Mouse (Mus musculus): ENCODE measurements around the gene Olfr1061. TPM values are rescaled to one million over a fixed set of nuclear protein-coding genes. Genes with fewer than 3 reads are reported as not detected.
"Not testable (repeated sequence)": the region's sequence is repeated elsewhere in the genome, so short reads cannot be mapped to it uniquely, and the experiment has no call there.

Olfr1061 gene
- not detected in 2 replicates for total RNA-seq (2015; ENCODE audit: low replicate concordance)
- total RNA-seq (2017; ENCODE audit: low replicate concordance): not detected in 2 replicates

- no peak for ATAC-seq (replicated peaks; ENCODE audit: low FRiP score, poor library complexity, severe bottlenecking)
Observed at GRCm38 (mm10) chr2:86413950-86414349, at the start of gene Olfr1061. Gene Olfr1061 (minus strand): TSS chr2:86414050.

- ATAC-seq (replicated peaks; ENCODE audit: low FRiP score, poor library complexity, severe bottlenecking): no peak
Observed at GRCm38 (mm10) chr2:86460434-86460833, 46.6 kb upstream of the Olfr1061 start.

GRCm38 (mm10) chr2:86456169-86456568 lies 42.3 kb upstream of the Olfr1061 start, which contains the start of gene Olfr1066:
Gene Olfr1066 (minus strand): TSS chr2:86456269.
- no peak for ATAC-seq (replicated peaks; ENCODE audit: low FRiP score, poor library complexity, severe bottlenecking)

GRCm38 (mm10) chr2:86450491-86450890 lies 36.6 kb upstream of the Olfr1061 start, which contains the start of gene Olfr1065:
Gene Olfr1065 (minus strand): TSS chr2:86450591.
- not testable (repeated sequence) for ATAC-seq (replicated peaks; ENCODE audit: low FRiP score, poor library complexity, severe bottlenecking)

- not testable (repeated sequence) for ATAC-seq (replicated peaks; ENCODE audit: low FRiP score, poor library complexity, severe bottlenecking)
Observed at GRCm38 (mm10) chr2:86442101-86442500, 28.3 kb upstream of the Olfr1061 start.

GRCm38 (mm10) chr2:86428511-86428910 lies 14.7 kb upstream of the Olfr1061 start:
- ATAC-seq (replicated peaks; ENCODE audit: low FRiP score, poor library complexity, severe bottlenecking): not testable (repeated sequence)

GRCm38 (mm10) chr2:86426649-86427048 lies 12.8 kb upstream of the Olfr1061 start, which contains the start of gene Olfr1062:
Gene Olfr1062 (minus strand): TSS chr2:86426749.
- not testable (repeated sequence) for ATAC-seq (replicated peaks; ENCODE audit: low FRiP score, poor library complexity, severe bottlenecking)

GRCm38 (mm10) chr2:86395114-86395513 lies 18.7 kb downstream of the Olfr1061 start:
- no peak for ATAC-seq (replicated peaks; ENCODE audit: low FRiP score, poor library complexity, severe bottlenecking)

- ATAC-seq (replicated peaks; ENCODE audit: low FRiP score, poor library complexity, severe bottlenecking): not testable (repeated sequence)
Observed at GRCm38 (mm10) chr2:86388461-86388860, 25.4 kb downstream of the Olfr1061 start, which contains the start of gene Olfr1058. Gene Olfr1058 (minus strand): TSS chr2:86388561.

- ATAC-seq (replicated peaks; ENCODE audit: low FRiP score, poor library complexity, severe bottlenecking): no peak
Observed at GRCm38 (mm10) chr2:86378293-86378692, 35.6 kb downstream of the Olfr1061 start, which contains the start of gene Olfr1057. Gene Olfr1057 (minus strand): TSS chr2:86378393.

- not testable (repeated sequence) for ATAC-seq (replicated peaks; ENCODE audit: low FRiP score, poor library complexity, severe bottlenecking)
Observed at GRCm38 (mm10) chr2:86366342-86366741, 47.5 kb downstream of the Olfr1061 start.

Other genes starting within 250 kb of the Olfr1061 start
- not detected in 2 replicates for gene Olfr1043, start 246.5 kb downstream of the Olfr1061 start, total RNA-seq (2015; ENCODE audit: low replicate concordance)
- gene Olfr1043, start 246.5 kb downstream of the Olfr1061 start, total RNA-seq (2017; ENCODE audit: low replicate concordance): not detected in 2 replicates
- gene Olfr1044, start 236.2 kb downstream of the Olfr1061 start, total RNA-seq (2015; ENCODE audit: low replicate concordance): not detected in 2 replicates
- not detected in 2 replicates for gene Olfr1044, start 236.2 kb downstream of the Olfr1061 start, total RNA-seq (2017; ENCODE audit: low replicate concordance)
- not detected in 2 replicates for gene Olfr52, start 228.4 kb downstream of the Olfr1061 start, total RNA-seq (2015; ENCODE audit: low replicate concordance)
- not detected in 2 replicates for gene Olfr52, start 228.4 kb downstream of the Olfr1061 start, total RNA-seq (2017; ENCODE audit: low replicate concordance)
- gene Olfr1045, start 211.0 kb downstream of the Olfr1061 start, total RNA-seq (2015; ENCODE audit: low replicate concordance): not detected in 2 replicates
- gene Olfr1045, start 211.0 kb downstream of the Olfr1061 start, total RNA-seq (2017; ENCODE audit: low replicate concordance): not detected in 2 replicates
- gene Olfr1046, start 194.7 kb downstream of the Olfr1061 start, total RNA-seq (2015; ENCODE audit: low replicate concordance): not detected in 2 replicates
- not detected in 2 replicates for gene Olfr1046, start 194.7 kb downstream of the Olfr1061 start, total RNA-seq (2017; ENCODE audit: low replicate concordance)
- not detected in 2 replicates for gene Olfr1047, start 182.6 kb downstream of the Olfr1061 start, total RNA-seq (2015; ENCODE audit: low replicate concordance)
- gene Olfr1047, start 182.6 kb downstream of the Olfr1061 start, total RNA-seq (2017; ENCODE audit: low replicate concordance): not detected in 2 replicates
- gene Olfr1048, start 173.8 kb downstream of the Olfr1061 start, total RNA-seq (2015; ENCODE audit: low replicate concordance): not detected in 2 replicates
- gene Olfr1048, start 173.8 kb downstream of the Olfr1061 start, total RNA-seq (2017; ENCODE audit: low replicate concordance): not detected in 2 replicates
- not detected in 2 replicates for gene Olfr1049, start 155.7 kb downstream of the Olfr1061 start, total RNA-seq (2015; ENCODE audit: low replicate concordance)
- not detected in 2 replicates for gene Olfr1049, start 155.7 kb downstream of the Olfr1061 start, total RNA-seq (2017; ENCODE audit: low replicate concordance)
- gene Olfr1051, start 135.0 kb downstream of the Olfr1061 start, total RNA-seq (2015; ENCODE audit: low replicate concordance): not detected in 2 replicates
- gene Olfr1051, start 135.0 kb downstream of the Olfr1061 start, total RNA-seq (2017; ENCODE audit: low replicate concordance): not detected in 2 replicates
- not detected in 2 replicates for gene Olfr1052, start 121.6 kb downstream of the Olfr1061 start, total RNA-seq (2015; ENCODE audit: low replicate concordance)
- not detected in 2 replicates for gene Olfr1052, start 121.6 kb downstream of the Olfr1061 start, total RNA-seq (2017; ENCODE audit: low replicate concordance)
- gene Olfr1053, start 98.8 kb downstream of the Olfr1061 start, total RNA-seq (2015; ENCODE audit: low replicate concordance): not detected in 2 replicates
- gene Olfr1053, start 98.8 kb downstream of the Olfr1061 start, total RNA-seq (2017; ENCODE audit: low replicate concordance): not detected in 2 replicates
- gene Olfr1054, start 78.6 kb downstream of the Olfr1061 start, total RNA-seq (2015; ENCODE audit: low replicate concordance): not detected in 2 replicates
- gene Olfr1054, start 78.6 kb downstream of the Olfr1061 start, total RNA-seq (2017; ENCODE audit: low replicate concordance): not detected in 2 replicates
- gene Olfr1055, start 63.8 kb downstream of the Olfr1061 start, total RNA-seq (2015; ENCODE audit: low replicate concordance): not detected in 2 replicates
- not detected in 2 replicates for gene Olfr1055, start 63.8 kb downstream of the Olfr1061 start, total RNA-seq (2017; ENCODE audit: low replicate concordance)
- not detected in 2 replicates for gene Olfr1056, start 51.6 kb downstream of the Olfr1061 start, total RNA-seq (2015; ENCODE audit: low replicate concordance)
- gene Olfr1056, start 51.6 kb downstream of the Olfr1061 start, total RNA-seq (2017; ENCODE audit: low replicate concordance): not detected in 2 replicates
- gene Olfr1057, start 35.7 kb downstream of the Olfr1061 start, total RNA-seq (2015; ENCODE audit: low replicate concordance): not detected in 2 replicates
- gene Olfr1057, start 35.7 kb downstream of the Olfr1061 start, total RNA-seq (2017; ENCODE audit: low replicate concordance): not detected in 2 replicates
- not detected in 2 replicates for gene Olfr1058, start 25.5 kb downstream of the Olfr1061 start, total RNA-seq (2015; ENCODE audit: low replicate concordance)
- not detected in 2 replicates for gene Olfr1058, start 25.5 kb downstream of the Olfr1061 start, total RNA-seq (2017; ENCODE audit: low replicate concordance)
- not detected in 2 replicates for gene Olfr1062, start 12.7 kb upstream of the Olfr1061 start, total RNA-seq (2015; ENCODE audit: low replicate concordance)
- not detected in 2 replicates for gene Olfr1062, start 12.7 kb upstream of the Olfr1061 start, total RNA-seq (2017; ENCODE audit: low replicate concordance)
- gene Olfr1065, start 36.5 kb upstream of the Olfr1061 start, total RNA-seq (2015; ENCODE audit: low replicate concordance): not detected in 2 replicates
- gene Olfr1065, start 36.5 kb upstream of the Olfr1061 start, total RNA-seq (2017; ENCODE audit: low replicate concordance): not detected in 2 replicates
- not detected in 2 replicates for gene Olfr1066, start 42.2 kb upstream of the Olfr1061 start, total RNA-seq (2015; ENCODE audit: low replicate concordance)
- not detected in 2 replicates for gene Olfr1066, start 42.2 kb upstream of the Olfr1061 start, total RNA-seq (2017; ENCODE audit: low replicate concordance)
- gene Olfr228, start 73.3 kb upstream of the Olfr1061 start, total RNA-seq (2015; ENCODE audit: low replicate concordance): not detected in 2 replicates
- gene Olfr228, start 73.3 kb upstream of the Olfr1061 start, total RNA-seq (2017; ENCODE audit: low replicate concordance): not detected in 2 replicates
- gene Olfr1076, start 94.4 kb upstream of the Olfr1061 start, total RNA-seq (2015; ENCODE audit: low replicate concordance): not detected in 2 replicates
- gene Olfr1076, start 94.4 kb upstream of the Olfr1061 start, total RNA-seq (2017; ENCODE audit: low replicate concordance): not detected in 2 replicates
- gene Olfr1079, start 128.4 kb upstream of the Olfr1061 start, total RNA-seq (2015; ENCODE audit: low replicate concordance): not detected in 2 replicates
- not detected in 2 replicates for gene Olfr1079, start 128.4 kb upstream of the Olfr1061 start, total RNA-seq (2017; ENCODE audit: low replicate concordance)
- gene Olfr1080, start 144.2 kb upstream of the Olfr1061 start, total RNA-seq (2015; ENCODE audit: low replicate concordance): not detected in 2 replicates
- gene Olfr1080, start 144.2 kb upstream of the Olfr1061 start, total RNA-seq (2017; ENCODE audit: low replicate concordance): not detected in 2 replicates
- gene Olfr1082, start 184.9 kb upstream of the Olfr1061 start, total RNA-seq (2015; ENCODE audit: low replicate concordance): not detected in 2 replicates
- gene Olfr1082, start 184.9 kb upstream of the Olfr1061 start, total RNA-seq (2017; ENCODE audit: low replicate concordance): not detected in 2 replicates
- not detected in 2 replicates for gene Olfr1084, start 225.7 kb upstream of the Olfr1061 start, total RNA-seq (2015; ENCODE audit: low replicate concordance)
- gene Olfr1084, start 225.7 kb upstream of the Olfr1061 start, total RNA-seq (2017; ENCODE audit: low replicate concordance): not detected in 2 replicates
- not detected in 2 replicates for gene Olfr1085, start 248.0 kb upstream of the Olfr1061 start, total RNA-seq (2015; ENCODE audit: low replicate concordance)
- gene Olfr1085, start 248.0 kb upstream of the Olfr1061 start, total RNA-seq (2017; ENCODE audit: low replicate concordance): not detected in 2 replicates